Mouse (Mus musculus) brown adipose tissue, adult 24 weeks (tissue): ENCODE measurements around the gene Aff1. TPM values are rescaled to one million over a fixed set of nuclear protein-coding genes. Genes with fewer than 3 reads are reported as not detected.

ENCODE experiments used
- H3K27ac ChIP-seq: fragments of 200-500 bp; replicated peaks from 2 replicates; pipeline ENCODE4 v1.5.1; 2012; ENCODE audit warnings: low read depth, mild to moderate bottlenecking, low read length
- H3K4me1 ChIP-seq: fragments of 200-500 bp; 2 replicates; pipeline ENCODE4 v1.6.1; 2012; ENCODE audit warnings: low read length, mixed read lengths; ENCODE audit not compliant: control insufficient read depth, insufficient read depth, insufficient read length
- H3K4me3 ChIP-seq: fragments of 200-500 bp; 2 replicates; pipeline ENCODE4 v1.5.1; 2012; ENCODE audit warnings: low read depth, mild to moderate bottlenecking, low read length, moderate library complexity; ENCODE audit not compliant: insufficient read depth
- polyA plus RNA-seq: library from polyadenylated mRNA; stranded (reverse); fragments of >200 nt; gene quantifications from 2 replicates; pipeline ENCODE4 v1.2.4, GENCODE M21; 2012; ENCODE audit not compliant: missing spikeins, insufficient read depth, insufficient read length

Aff1 gene
- polyA plus RNA-seq, 1 experiment: 8.8 TPM

DNA sequence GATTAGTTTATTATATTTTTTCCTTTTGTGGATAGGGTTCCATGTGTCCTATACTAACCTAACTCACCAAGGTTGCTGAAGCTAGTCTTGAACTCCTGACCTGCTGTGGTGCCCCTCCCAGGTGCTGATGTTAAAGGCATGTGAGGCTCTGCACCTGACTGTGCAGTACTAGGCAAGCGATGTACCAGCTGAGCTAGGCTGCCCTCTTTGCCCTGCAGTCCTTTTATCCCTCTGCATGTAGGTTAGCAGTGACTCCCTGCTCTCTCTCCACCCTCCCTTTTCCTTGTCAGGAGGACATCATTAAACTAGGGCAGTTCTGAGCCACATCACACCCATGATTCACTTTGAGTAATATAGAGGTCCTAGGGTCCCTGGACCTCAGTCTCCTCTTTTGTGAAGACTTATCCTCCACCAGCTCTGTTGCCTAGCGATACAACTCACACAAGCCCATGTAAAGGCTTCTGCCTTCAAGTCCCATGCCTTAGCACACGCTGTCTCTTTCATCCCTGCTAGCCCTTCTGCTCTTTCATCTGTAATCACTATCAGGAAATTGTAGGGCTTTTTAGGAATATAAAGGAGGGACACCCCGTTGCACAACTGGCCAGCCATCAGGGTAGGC, 35.7 kb downstream of the Aff1 start:
- Histone ChIP-seq H3K4me1 (no peaks in the 10 kb centered on the region), H3K4me3 (no peak overlapping the region), H3K27ac (no peak overlapping the region)

- H3K27ac ChIP-seq: no peak overlapping the region
- H3K4me1 ChIP-seq: no peaks in the 10 kb centered on the region
- H3K4me3 ChIP-seq: no peak overlapping the region
Observed at GRCm38 (mm10) chr5:103729225-103729624, 37.1 kb downstream of the Aff1 start.

DNA sequence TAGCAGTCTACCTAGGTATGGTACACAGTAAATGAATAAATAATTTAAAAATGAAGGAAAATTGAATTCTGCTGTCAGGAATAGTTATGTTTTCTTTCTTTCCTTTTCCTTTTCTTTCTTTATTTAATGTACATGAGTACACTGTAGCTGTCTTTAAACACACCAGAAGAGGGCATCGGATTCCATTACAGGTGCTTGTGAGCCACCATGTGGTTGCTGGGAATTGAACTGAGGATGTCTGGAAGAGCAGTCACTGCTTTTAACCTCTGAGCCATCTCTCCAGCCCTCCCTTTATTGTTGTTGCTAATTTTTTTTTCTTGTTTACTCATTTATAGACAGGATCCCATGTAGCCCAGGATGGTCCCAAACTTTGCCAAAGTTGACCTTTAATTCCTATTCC, 38.0 kb downstream of the Aff1 start:
- Histone ChIP-seq H3K4me1 (no peaks in the 10 kb centered on the region), H3K27ac (no peak overlapping the region), H3K4me3 (no peak overlapping the region)

- Histone ChIP-seq H3K4me3 (no peak overlapping the region), H3K4me1 (no peaks in the 10 kb centered on the region), H3K27ac (no peak overlapping the region)
Observed at GRCm38 (mm10) chr5:103730727-103731126, 38.6 kb downstream of the Aff1 start.

- Histone ChIP-seq H3K27ac (no peak overlapping the region), H3K4me1 (no peaks in the 10 kb centered on the region), H3K4me3 (no peak overlapping the region)
Observed at GRCm38 (mm10) chr5:103732581-103732980, 40.4 kb downstream of the Aff1 start.

- no peaks in the 10 kb centered on the region for H3K4me1 ChIP-seq
- H3K27ac ChIP-seq: no peak overlapping the region
- no peak overlapping the region for H3K4me3 ChIP-seq
Observed at GRCm38 (mm10) chr5:103735411-103736112, 43.4 kb downstream of the Aff1 start.

DNA sequence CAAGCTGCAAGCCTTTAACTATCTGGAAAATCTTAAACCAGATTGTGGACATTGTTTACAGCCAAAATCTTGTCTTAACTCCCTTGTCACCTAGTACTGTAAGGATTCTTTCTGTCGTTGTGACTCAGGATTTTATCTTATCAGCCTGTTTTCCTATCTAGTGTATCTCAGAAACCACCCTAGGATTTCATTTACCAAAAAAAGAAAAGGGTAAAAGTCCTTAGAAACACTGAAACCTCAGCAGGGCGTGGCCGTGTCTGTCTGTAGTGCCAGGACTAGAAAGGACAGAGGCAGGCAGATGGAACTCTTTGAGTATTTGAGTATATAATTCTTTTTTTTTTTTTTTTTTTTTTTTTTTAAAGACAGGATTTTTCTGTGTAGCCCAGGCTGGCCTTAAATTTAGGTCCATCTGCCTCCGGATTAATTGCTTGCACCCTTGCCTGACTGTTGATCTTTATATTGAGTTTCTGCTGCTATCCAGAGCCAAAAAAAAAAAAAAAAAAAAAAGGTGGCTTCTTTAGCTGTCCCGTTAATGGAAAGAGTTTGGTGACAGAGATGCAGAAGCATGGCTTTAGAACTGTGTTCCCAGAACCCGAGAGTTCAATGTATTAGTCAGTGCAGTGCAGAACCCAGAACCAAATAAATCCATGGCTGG, 44.5 kb downstream of the Aff1 start:
- Histone ChIP-seq H3K4me1 (no peaks in the 10 kb centered on the region), H3K27ac (no peak overlapping the region), H3K4me3 (no peak overlapping the region)

DNA sequence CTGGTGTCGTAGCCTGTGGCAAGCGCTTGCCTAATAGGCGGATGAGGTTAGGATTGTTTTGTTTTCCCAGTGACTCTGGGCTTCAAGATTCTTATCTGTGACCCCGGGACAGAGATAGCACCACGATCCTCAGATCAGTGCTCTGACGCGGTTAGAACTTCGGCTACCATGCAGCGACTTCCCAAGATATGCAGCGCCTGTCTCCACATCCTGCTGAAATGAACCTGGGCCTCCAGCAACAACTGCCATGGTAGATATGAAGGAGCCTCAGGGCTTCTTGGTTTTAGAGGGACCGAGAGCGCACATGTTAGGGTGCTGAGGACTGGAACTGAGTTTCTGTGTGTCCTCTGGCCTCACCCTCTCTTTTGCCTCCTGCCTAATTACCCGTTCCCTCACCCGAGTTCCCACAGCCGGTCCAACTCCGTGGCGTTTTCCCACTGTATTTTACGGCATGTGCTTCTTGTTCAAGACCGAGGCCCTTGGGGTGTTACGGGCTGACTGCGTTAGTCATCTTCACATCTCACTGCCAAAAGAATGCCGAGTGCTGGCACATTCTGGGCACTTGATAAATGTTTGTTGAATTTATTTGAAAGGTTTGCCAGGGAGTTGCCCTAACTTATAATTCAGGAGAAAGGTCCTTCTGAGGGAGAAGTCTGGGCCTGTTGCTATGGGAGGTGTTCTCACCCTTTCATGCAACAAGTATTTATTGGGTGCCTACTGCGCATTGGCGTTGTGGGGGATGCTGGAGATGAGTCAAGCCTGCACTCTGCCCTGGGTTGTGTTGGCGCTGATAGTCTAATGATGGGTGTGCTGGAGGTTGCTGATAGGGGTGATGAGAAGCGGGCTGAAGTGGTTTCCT, 45.3 kb downstream of the Aff1 start:
- no peak overlapping the region for H3K4me3 ChIP-seq
- H3K4me1 ChIP-seq: no peaks in the 10 kb centered on the region
- no peak overlapping the region for H3K27ac ChIP-seq

- H3K4me1 ChIP-seq: no peaks in the 10 kb centered on the region
- no peak overlapping the region for H3K4me3 ChIP-seq
- no peak overlapping the region for H3K27ac ChIP-seq
Observed at GRCm38 (mm10) chr5:103738509-103738908, 46.3 kb downstream of the Aff1 start.

- Histone ChIP-seq H3K27ac (no peak overlapping the region), H3K4me1 (no peaks in the 10 kb centered on the region), H3K4me3 (no peak overlapping the region)
Observed at GRCm38 (mm10) chr5:103739163-103739562, 47.0 kb downstream of the Aff1 start.

GRCm38 (mm10) chr5:103740093-103740902, 48.1 kb downstream of the Aff1 start:
- Histone ChIP-seq H3K4me3 (no peak overlapping the region), H3K4me1 (no peaks in the 10 kb centered on the region), H3K27ac (no peak overlapping the region)

DNA sequence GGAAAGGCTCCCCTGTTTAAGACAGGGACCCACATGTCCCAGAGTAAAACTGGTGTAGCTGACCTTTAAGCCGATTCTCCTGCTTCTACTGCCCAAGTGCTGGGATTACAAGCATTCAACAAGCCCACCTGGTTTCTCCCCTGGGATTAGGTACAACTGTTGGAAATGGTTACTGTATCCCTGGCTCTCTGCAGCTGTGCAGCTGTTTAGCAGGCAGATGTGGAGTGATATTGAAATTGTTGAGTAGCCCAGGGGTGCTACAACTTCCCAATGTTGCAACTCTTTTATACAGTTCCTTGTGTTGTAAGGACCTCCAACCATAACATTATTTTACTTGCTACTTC, 48.7 kb downstream of the Aff1 start:
- no peak overlapping the region for H3K27ac ChIP-seq
- no peak overlapping the region for H3K4me3 ChIP-seq
- H3K4me1 ChIP-seq: no peaks in the 10 kb centered on the region

GRCm38 (mm10) chr5:103741443-103741842, 49.3 kb downstream of the Aff1 start:
- Histone ChIP-seq H3K27ac (no peak overlapping the region), H3K4me1 (no peaks in the 10 kb centered on the region), H3K4me3 (no peak overlapping the region)

GRCm38 (mm10) chr5:103741992-103742391, 49.8 kb downstream of the Aff1 start:
- Histone ChIP-seq H3K27ac (no peak overlapping the region), H3K4me1 (peaks cover 3% of the 10 kb centered on the region; the same call in 1 of the 2 replicates), H3K4me3 (no peak overlapping the region)
